Mouse (Mus musculus) G1E (cell line): ENCODE data around the gene Gpx4. TPM values are rescaled to one million over a fixed set of nuclear protein-coding genes. Genes with fewer than 3 reads are reported as not detected.

Experiments
- ATAC-seq: 2 replicates; pipeline ENCODE4 v1.8.0; 2016; ENCODE audit warnings: mild to moderate bottlenecking; ENCODE audit not compliant: insufficient number of reproducible peaks, poor library complexity, low FRiP score, severe bottlenecking; ENCODE audit errors: extremely low read depth
- DNase-seq: peaks from one replicate; pipeline ENCODE4 v3.0.0; 2012; ENCODE audit warnings: low spot score
- H3K27me3 ChIP-seq: 2 replicates; pipeline ENCODE4 v1.6.1; 2012; ENCODE audit warnings: mild to moderate bottlenecking, low read length, inconsistent platforms; ENCODE audit not compliant: insufficient read depth
- H3K36me3 ChIP-seq: replicated peaks from 2 replicates; pipeline ENCODE3; 2012; ENCODE audit warnings: mild to moderate bottlenecking, inconsistent platforms
- H3K4me1 ChIP-seq: 2 replicates; pipeline ENCODE4 v1.6.1; 2012; ENCODE audit warnings: low read depth, low read length, inconsistent platforms, mixed read lengths; ENCODE audit not compliant: insufficient read depth
- H3K4me3 ChIP-seq: 2 replicates; pipeline ENCODE4 v1.5.1; 2012; ENCODE audit warnings: low read depth, mild to moderate bottlenecking, inconsistent platforms, low read length, moderate library complexity, mixed read lengths
- H3K9me3 ChIP-seq: replicated peaks from 2 replicates; pipeline ENCODE4 v1.6.1; 2012; ENCODE audit warnings: inconsistent platforms
- CTCF ChIP-seq: IDR thresholded peaks from 2 replicates; pipeline ENCODE4 v1.5.1; 2012; ENCODE audit warnings: low read depth, low read length, inconsistent platforms, mixed read lengths
- GATA1 ChIP-seq: IDR thresholded peaks from 2 replicates; pipeline ENCODE4 v1.6.1; 2012; ENCODE audit warnings: borderline replicate concordance, low read length, inconsistent platforms, mixed read lengths
- GATA2 ChIP-seq: IDR thresholded peaks from 2 replicates; pipeline ENCODE4 v1.6.1; 2012; ENCODE audit warnings: low read depth, low read length, inconsistent platforms, borderline replicate concordance
- POLR2AphosphoS5 ChIP-seq: IDR thresholded peaks from 2 replicates; pipeline ENCODE4 v1.6.1; 2012; ENCODE audit warnings: low read depth, low read length, inconsistent platforms; ENCODE audit not compliant: insufficient replicate concordance
- TAL1 ChIP-seq: conservative IDR thresholded peaks from 2 replicates; pipeline ENCODE4 v1.6.1; 2012; ENCODE audit warnings: low read depth, low read length, inconsistent platforms, mixed read lengths
- polyA plus RNA-seq: library from polyadenylated mRNA; stranded (reverse); fragments of >175 nt; gene quantifications from 2 replicates; pipeline ENCODE4 v1.2.3, GENCODE M21; 2012
- total RNA-seq, 2 experiments: library from RNA; stranded (forward) in 1 of 2; stranded (reverse) in 1 of 2; fragments of 200-1000 nt in 1 of 2; fragments of >200 nt in 1 of 2; fragmentation: Nextera tagmentation in 1 of 2; gene quantifications; 2 replicates each; pipeline ENCODE4 v1.2.3; 2014 to 2017

The Gpx4 gene
- total RNA-seq (2014; fragmentation: Nextera tagmentation), result 274 and 290 TPM in 2 replicates
- total RNA-seq (2017), result 767 and 808 TPM in 2 replicates
- 1,138 and 1,173 TPM in 2 replicates for polyA plus RNA-seq

DNA sequence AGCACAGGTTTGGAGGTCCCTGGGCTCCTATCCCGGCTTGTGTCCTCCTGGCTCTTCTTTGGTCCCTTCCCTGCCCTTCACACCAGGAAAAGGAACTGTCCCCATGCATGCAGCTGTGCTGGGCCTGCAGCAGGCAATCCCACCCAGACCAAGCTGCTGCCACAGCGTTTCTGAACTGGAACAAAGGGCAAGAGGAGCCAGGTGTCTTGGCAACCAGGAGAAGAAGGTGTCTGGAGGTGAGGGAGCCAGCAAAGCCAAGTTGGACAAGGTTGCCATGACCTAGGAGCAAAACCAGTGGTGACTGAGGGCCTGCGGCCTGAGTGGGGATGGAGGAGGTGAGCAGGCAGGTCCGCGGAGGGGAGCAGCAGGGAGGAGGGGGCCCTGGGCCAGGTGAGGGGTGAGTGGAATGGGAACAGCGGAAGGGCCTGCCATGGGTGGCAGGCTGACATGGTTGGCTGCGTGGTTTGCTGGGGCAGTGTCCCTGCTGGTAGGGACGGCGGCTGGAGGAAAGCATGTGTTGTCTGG is at the start of gene Gpx4:
Gpx4 (plus strand) TSS at position 126 of the 525 bp plus-strand sequence.
- H3K27me3 ChIP-seq, result no peaks in the 10 kb centered on the region
- H3K36me3 ChIP-seq, result no peaks in the 10 kb centered on the region
- H3K4me1 ChIP-seq, result peaks cover 66% of the 10 kb centered on the region
- ATAC-seq (no peak), DNase-seq (no peak)
- no peak within 1 kb of the TSS for H3K4me3 ChIP-seq
- TF ChIP-seq GATA2 (no peak), CTCF (no peak), POLR2AphosphoS5 (no peak), GATA1 (no peak), TAL1 (no peak)
- H3K9me3 ChIP-seq, result no peaks in the 10 kb centered on the region

DNA sequence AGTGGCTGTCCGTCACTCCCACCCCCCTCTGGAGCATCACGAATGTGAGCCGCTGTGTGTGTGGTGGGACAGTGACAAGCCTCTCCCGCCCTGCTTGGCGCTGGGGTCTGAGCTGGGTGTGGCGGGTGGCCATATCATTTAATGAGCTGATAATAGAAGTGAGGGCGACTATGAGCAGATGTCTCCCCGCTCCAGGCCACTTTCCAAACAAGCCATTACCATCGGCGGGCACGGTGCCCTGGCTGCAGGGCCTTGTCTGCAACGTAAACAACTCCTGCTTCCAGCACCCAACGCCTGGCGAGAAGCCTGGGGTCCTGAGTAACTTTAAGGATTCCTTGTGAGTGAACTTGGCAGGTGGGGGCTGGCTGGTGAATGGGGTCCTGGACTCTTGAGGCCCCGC is 49.1 kb upstream of the Gpx4 start:
- H3K27me3 ChIP-seq, result no peaks in the 10 kb centered on the region
- H3K9me3 ChIP-seq, result no peaks in the 10 kb centered on the region
- peaks cover 66% of the 10 kb centered on the region for H3K36me3 ChIP-seq
- H3K4me1 ChIP-seq, result peaks cover 64% of the 10 kb centered on the region
- DNase-seq, result no peak
- no peak for ATAC-seq
- TF ChIP-seq POLR2AphosphoS5, result no peak
- H3K4me3 ChIP-seq, result peak overlapping the region; percentile 74

DNA sequence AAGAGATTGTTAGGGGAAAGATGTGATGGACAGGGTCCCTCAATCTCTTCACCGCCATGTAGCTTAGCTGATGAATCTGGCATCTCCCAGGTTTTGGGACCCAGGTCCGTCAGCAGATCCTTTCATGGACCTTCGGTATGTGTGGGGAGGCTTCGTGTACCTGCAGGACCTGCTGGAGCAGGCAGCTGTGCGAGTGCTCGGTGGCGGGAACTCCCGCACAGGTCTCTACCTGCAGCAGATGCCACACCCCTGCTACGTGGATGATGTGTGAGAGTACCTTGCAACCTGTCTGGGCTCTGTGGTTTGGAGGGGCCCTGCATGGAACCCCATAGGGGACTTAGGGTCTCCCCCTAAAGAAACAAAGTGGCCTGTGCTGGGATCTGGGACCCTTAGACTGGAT is 45.0 kb upstream of the Gpx4 start:
- TF ChIP-seq GATA2, result no peak
- Histone ChIP-seq H3K4me3 (no peak overlapping the region), H3K9me3 (no peaks in the 10 kb centered on the region), H3K27me3 (no peaks in the 10 kb centered on the region), H3K4me1 (peaks cover 58% of the 10 kb centered on the region), H3K36me3 (peaks cover 94% of the 10 kb centered on the region)
- ATAC-seq (no peak), DNase-seq (no peak)

DNA sequence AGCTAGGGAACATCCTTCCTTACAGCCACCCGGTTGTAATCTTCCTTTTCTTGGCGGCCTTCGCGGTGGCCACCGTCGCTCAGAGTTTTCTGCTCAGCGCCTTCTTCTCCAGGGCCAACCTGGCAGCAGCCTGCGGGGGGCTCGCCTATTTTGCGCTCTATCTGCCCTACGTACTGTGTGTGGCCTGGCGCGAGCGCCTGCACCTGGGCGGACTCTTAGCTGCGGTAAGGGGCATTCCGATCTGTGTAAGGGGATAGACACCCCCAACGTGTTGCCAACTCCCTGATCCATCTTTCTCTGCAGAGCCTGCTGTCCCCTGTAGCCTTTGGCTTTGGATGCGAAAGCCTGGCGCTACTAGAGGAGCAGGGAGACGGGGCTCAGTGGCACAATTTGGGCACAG is 44.1 kb upstream of the Gpx4 start:
- DNase-seq (no peak), ATAC-seq (no peak)
- no peak for TF ChIP-seq GATA2
- TF ChIP-seq TAL1, result no peak
- TF ChIP-seq CTCF, result no peak
- TF ChIP-seq GATA1, result no peak
- Histone ChIP-seq H3K4me1 (peaks cover 50% of the 10 kb centered on the region), H3K27me3 (no peaks in the 10 kb centered on the region), H3K4me3 (peak overlapping the region; percentile 37; the same call in 1 of the 2 replicates), H3K36me3 (peaks cover 100% of the 10 kb centered on the region), H3K9me3 (no peaks in the 10 kb centered on the region)

DNA sequence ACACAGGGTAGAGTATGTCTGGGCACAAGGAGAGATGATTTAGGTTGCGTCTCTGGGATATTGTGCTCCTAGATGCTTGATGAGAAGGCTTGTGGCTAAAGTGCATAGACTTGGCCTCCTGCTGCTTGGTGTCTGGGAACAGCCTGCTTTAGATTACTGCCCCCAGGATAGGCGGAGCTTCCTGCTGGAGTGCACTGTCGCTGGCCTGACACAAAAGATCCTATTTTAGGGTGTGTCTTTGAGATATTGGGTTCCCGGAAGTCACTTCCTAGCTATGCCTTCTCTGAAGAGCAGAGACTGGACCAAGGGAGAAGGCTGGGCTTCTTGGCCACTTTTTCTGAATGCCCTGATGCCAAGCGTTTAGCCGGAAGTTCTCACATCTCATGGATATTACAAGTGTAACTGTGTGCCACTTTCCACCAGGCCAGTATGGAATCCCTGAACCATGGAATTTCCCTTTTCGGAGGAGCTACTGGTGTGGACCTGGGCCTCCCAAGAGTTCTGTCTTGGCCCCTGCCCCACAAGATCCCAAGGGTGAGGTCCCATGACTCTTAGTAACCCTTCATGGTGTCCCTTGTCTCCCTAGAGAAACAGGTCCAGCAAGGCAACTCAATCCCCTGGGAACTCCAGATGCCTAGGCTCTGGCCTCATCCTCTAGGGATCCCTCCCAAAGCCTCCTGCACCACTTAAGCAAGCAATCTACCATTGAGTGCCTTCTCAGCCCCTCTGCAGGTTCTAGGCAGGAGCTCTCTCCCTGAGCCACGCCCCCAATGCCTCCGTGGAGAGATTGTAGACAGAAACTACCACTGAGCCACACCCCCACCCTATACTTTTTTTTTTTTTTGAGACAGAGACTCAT is 43.4 kb upstream of the Gpx4 start:
- Histone ChIP-seq H3K9me3 (peaks cover under 1% of the 10 kb centered on the region; the same call in 1 of the 2 replicates), H3K36me3 (peaks cover 100% of the 10 kb centered on the region), H3K4me3 (no peak overlapping the region; the same call in 1 of the 2 replicates), H3K27me3 (no peaks in the 10 kb centered on the region), H3K4me1 (peaks cover 42% of the 10 kb centered on the region)
- DNase-seq (no peak), ATAC-seq (no peak; the same call in 1 of the 2 replicates)
- TF ChIP-seq GATA2 (no peak), GATA1 (no peak), POLR2AphosphoS5 (no peak), CTCF (no peak)

DNA sequence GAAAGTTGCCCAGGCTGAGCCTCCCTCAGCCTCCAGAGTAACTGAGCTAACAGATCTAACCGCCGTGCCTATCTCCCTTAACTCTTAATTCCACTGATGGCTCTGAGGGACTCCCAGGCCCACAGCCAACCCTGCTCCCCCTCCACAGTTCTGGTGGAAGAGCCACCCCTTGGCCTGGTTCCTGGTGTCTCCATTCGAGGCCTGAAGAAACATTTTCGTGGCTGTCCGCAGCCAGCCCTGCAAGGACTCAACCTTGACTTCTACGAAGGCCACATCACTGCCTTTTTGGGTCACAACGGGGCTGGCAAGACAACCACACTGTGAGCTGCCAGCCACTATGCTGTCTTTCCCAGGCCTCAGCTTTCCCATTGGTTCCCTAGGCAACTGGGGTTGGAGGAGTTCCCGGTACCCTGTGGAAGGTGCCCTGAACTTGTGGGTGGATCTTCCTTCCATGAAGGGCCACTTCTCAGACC is 42.7 kb upstream of the Gpx4 start:
- Histone ChIP-seq H3K4me1 (peaks cover 38% of the 10 kb centered on the region), H3K27me3 (no peaks in the 10 kb centered on the region), H3K36me3 (peaks cover 100% of the 10 kb centered on the region), H3K4me3 (no peak overlapping the region), H3K9me3 (peaks cover 5% of the 10 kb centered on the region; the same call in 1 of the 2 replicates)
- TF ChIP-seq TAL1, result no peak
- no peak for TF ChIP-seq GATA2
- DNase-seq (no peak), ATAC-seq (no peak)

DNA sequence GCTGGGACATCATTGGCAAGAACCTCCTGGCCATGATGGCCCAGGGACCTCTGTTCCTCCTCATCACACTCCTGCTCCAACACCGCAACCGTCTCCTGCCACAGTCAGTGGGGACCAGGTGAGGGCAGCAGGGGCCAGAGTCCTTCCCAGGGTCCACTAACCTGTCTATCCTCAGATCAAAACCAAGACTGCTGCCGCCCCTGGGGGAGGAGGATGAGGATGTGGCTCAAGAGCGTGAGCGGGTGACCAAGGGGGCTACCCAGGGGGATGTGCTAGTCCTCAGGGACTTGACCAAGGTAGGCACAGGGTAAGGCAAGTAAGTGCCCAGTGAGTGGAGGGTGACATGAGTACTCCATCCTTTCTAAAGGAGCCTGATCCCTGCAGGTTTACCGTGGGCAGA is 35.2 kb upstream of the Gpx4 start:
- Histone ChIP-seq H3K36me3 (peaks cover 96% of the 10 kb centered on the region), H3K9me3 (peaks cover 27% of the 10 kb centered on the region), H3K4me1 (peaks cover 30% of the 10 kb centered on the region), H3K4me3 (no peak overlapping the region), H3K27me3 (no peaks in the 10 kb centered on the region)
- TF ChIP-seq GATA2 (no peak), GATA1 (no peak)
- ATAC-seq (no peak), DNase-seq (no peak)
